In genomic region chr1:39288425-39288824, GRCm38 (mm10) we compare ENCODE assay signal across 23 mouse cellular contexts.
A peak's percentile ranks its signal among the peaks of the same experiment; 100 is the strongest.
DNase-seq lines count a peak whose midpoint lies in the region; TF ChIP-seq lines count a peak whose summit lies in the region.
"Had no signal": no experiment of that assay in that cellular context is flagged by ENCODE, and none has a peak within 500 bp of the region (broad histone marks: within the 10 kb centered on the region; RNA-seq: fewer than 3 reads in every experiment).

No protein-coding gene starts in this region.

- intact Hi-C loops in gastrocnemius, adult 2 months (cut with DNase I), result no loop called here
- intact Hi-C loops in gastrocnemius, postnatal 14 days (cut with DNase I; ENCODE audit: low total_unique reads), result no loop called here

- no peaks in the 10 kb centered on the region for H3K4me1 ChIP-seq in kidney, adult 2 months (ENCODE audit: control insufficient read depth, insufficient read depth, low read length)
- H3K4me1 ChIP-seq: embryonic facial prominence, embryonic 13.5 days; forebrain, embryonic 10.5 days; forebrain, embryonic 15.5 days; limb, embryonic 10.5 days; limb, embryonic 15.5 days; liver, embryonic 15.5 days; neural tube, embryonic 12.5 days had no signal

- no peak for TF ChIP-seq POLR2A in kidney, adult 2 months (IDR thresholded peaks at IDR 0.05; ENCODE audit: low read depth, low read length)
- TF ChIP-seq POLR2A in myocyte (IDR thresholded peaks at IDR 0.05; ENCODE audit: insufficient read length, low read depth), result no peak

- H3K27me3 ChIP-seq in kidney, adult 2 months (replicated peaks; ENCODE audit: control insufficient read depth, insufficient read depth, low read length), result no peaks in the 10 kb centered on the region
- no peaks in the 10 kb centered on the region for H3K27me3 ChIP-seq in myocyte (ENCODE audit: control insufficient read depth, insufficient read depth, insufficient read length)
- H3K27me3 ChIP-seq: embryonic facial prominence, embryonic 13.5 days; forebrain, embryonic 15.5 days; limb, embryonic 15.5 days; liver, embryonic 15.5 days; lung, embryonic 15.5 days; neural tube, embryonic 12.5 days had no signal

- no peaks in the 10 kb centered on the region for H3K36me3 ChIP-seq in kidney, adult 2 months (ENCODE audit: control insufficient read depth, insufficient read depth, low read length)
- H3K36me3 ChIP-seq in myocyte (ENCODE audit: control insufficient read depth, insufficient read depth), result no peaks in the 10 kb centered on the region
- H3K36me3 ChIP-seq: embryonic facial prominence, embryonic 13.5 days; forebrain, embryonic 10.5 days; forebrain, embryonic 15.5 days; limb, embryonic 10.5 days; limb, embryonic 15.5 days; liver, embryonic 15.5 days; lung, embryonic 15.5 days; neural tube, embryonic 12.5 days had no signal

- H3K4me3 ChIP-seq in gastrocnemius, adult 2 months, result no peak overlapping the region
- H3K4me3 ChIP-seq in kidney, adult 2 months (ENCODE audit: insufficient read depth, low read depth, low read length), result no peak overlapping the region
- H3K4me3 ChIP-seq in myocyte, result no peak overlapping the region
- H3K4me3 ChIP-seq: embryonic facial prominence, embryonic 13.5 days; forebrain, embryonic 10.5 days; forebrain, embryonic 15.5 days; limb, embryonic 10.5 days; limb, embryonic 15.5 days; liver, embryonic 15.5 days; lung, embryonic 15.5 days; neural tube, embryonic 12.5 days had no signal

- DNase-seq in gastrocnemius, adult 2 months, result no peak
- DNase-seq in gastrocnemius, postnatal 14 days, result no peak
- peak; percentile 28 for DNase-seq in kidney, adult 2 months
- DNase-seq in kidney, adult 8-10 months, result no peak
- DNase-seq in retina, postnatal 1 day, result peak; percentile 47
- no peak for DNase-seq in retina, embryonic 14.5 days (ENCODE audit: low spot score)
- DNase-seq in cerebellum, adult 8-10 months, result no peak
- DNase-seq: cerebellum, adult 11 months; cerebellum, adult 9-11 months; kidney, adult 18-20 months; kidney, postnatal 10 days; layer of hippocampus, adult 9-11 months; right cerebral cortex, postnatal 14 days had no signal

- no peak overlapping the region for H3ac ChIP-seq in myocyte (ENCODE audit: control insufficient read depth, insufficient read length)

- H3K79me2 ChIP-seq in myocyte (ENCODE audit: control insufficient read depth, insufficient read depth), result no peaks in the 10 kb centered on the region

- TF ChIP-seq CTCF in gastrocnemius, adult 2 months (IDR thresholded peaks at IDR 0.05), result no peak
- no peak for TF ChIP-seq CTCF in kidney, adult 2 months (conservative IDR thresholded peaks at IDR 0.05; ENCODE audit: insufficient read depth, insufficient read length, low read depth, low read length)

- WGBS in kidney, adult 2 months, result 37% methylated on average over 3 of the region's 3 CpGs

- H3K27ac ChIP-seq in gastrocnemius, adult 2 months, result peak overlapping the region; percentile 58; the same call in 1 of the 2 replicates
- no peak overlapping the region for H3K27ac ChIP-seq in kidney, adult 2 months (ENCODE audit: insufficient read depth, low read depth, low read length)
- H3K27ac ChIP-seq: embryonic facial prominence, embryonic 13.5 days; forebrain, embryonic 10.5 days; forebrain, embryonic 15.5 days; limb, embryonic 10.5 days; limb, embryonic 15.5 days; liver, embryonic 15.5 days; lung, embryonic 15.5 days; neural tube, embryonic 12.5 days had no signal

- no peak overlapping the region for H3K4me2 ChIP-seq in myocyte (ENCODE audit: low read depth)
- H3K4me2 ChIP-seq: embryonic facial prominence, embryonic 13.5 days; forebrain, embryonic 15.5 days; limb, embryonic 15.5 days; liver, embryonic 15.5 days; lung, embryonic 15.5 days; midbrain, embryonic 11.5 days; neural tube, embryonic 12.5 days had no signal

TF ChIP-seq in myocyte, 11 proteins besides CTCF, POLR2A, EP300 and RAD21:
- peak in 2 of 3 experiments; percentile 36 to 37 for TF ChIP-seq MYOD1 (IDR thresholded peaks at IDR 0.05; ENCODE audit: control insufficient read depth in 1 of 3, insufficient read length in 2 of 3, low read depth in 2 of 3)
- TF ChIP-seq USF1 (IDR thresholded peaks at IDR 0.05; ENCODE audit: low read depth), result no peak
- TF ChIP-seq MYOG (IDR thresholded peaks at IDR 0.05; ENCODE audit: control insufficient read depth in 1 of 3, insufficient read depth in 1 of 3, insufficient read length in 2 of 3, low read depth in 2 of 3), result peak in 1 of 3 experiments; percentile 36
- TF ChIP-seq CEBPB (IDR thresholded peaks at IDR 0.05; ENCODE audit: insufficient read depth, poor library complexity, severe bottlenecking), result no peak

Comparison
In these comparisons a context has a peak if more than half of its experiments do, and no peak if none do; other contexts are left out.
1. DNase-seq: peak in kidney, adult 2 months (single experiment) and retina, postnatal 1 day (single experiment); none in gastrocnemius, adult 2 months (single experiment), gastrocnemius, postnatal 14 days (single experiment), kidney, adult 8-10 months (0 of 2), retina, embryonic 14.5 days (single experiment) and cerebellum, adult 8-10 months (single experiment).